Mouse (Mus musculus): ENCODE results near the gene Gm5426.

GRCm38 (mm10) chr10:96148250-96148699 is 11.9 kb downstream of the Gm5426 start:
- TF ChIP-seq POLR2A (IDR thresholded peaks at IDR 0.05; ENCODE audit: extremely low read depth, insufficient read depth, low read length) (no peak), CTCF (IDR thresholded peaks at IDR 0.05; ENCODE audit: extremely low read depth, insufficient read depth, low read length) (no peak)
